Mouse (Mus musculus) limb, embryonic 15.5 days (tissue): ENCODE data around the gene Serinc3. TPM values are rescaled to one million over a fixed set of nuclear protein-coding genes. Genes with fewer than 3 reads are reported as not detected.

Experiments used
- ATAC-seq: fragments of 200-750 bp; cut with Nextera tagmentation; 2 replicates; pipeline ENCODE4 v1.8.0; 2017; ENCODE audit warnings: low read depth, moderate TSS enrichment; ENCODE audit not compliant: insufficient number of reproducible peaks, low FRiP score, low TSS enrichment
- H3K27ac ChIP-seq: fragments of 300-500 bp; sonication (generic); 2 replicates; pipeline ENCODE4 v1.5.1; 2015; ENCODE audit warnings: moderate library complexity, mild to moderate bottlenecking, inconsistent platforms
- H3K27me3 ChIP-seq: fragments of 300-500 bp; sonication (generic); 2 replicates; pipeline ENCODE4 v1.6.1; 2015; ENCODE audit warnings: inconsistent platforms
- H3K36me3 ChIP-seq: fragments of 300-500 bp; sonication (generic); 2 replicates; pipeline ENCODE4 v1.6.1; 2015; ENCODE audit warnings: inconsistent platforms
- H3K4me1 ChIP-seq: fragments of 300-500 bp; sonication (generic); 2 replicates; pipeline ENCODE4 v1.6.1; 2015; ENCODE audit warnings: inconsistent platforms
- H3K4me2 ChIP-seq: fragments of 300-500 bp; sonication (generic); 2 replicates; pipeline ENCODE4 v1.6.1; 2015; ENCODE audit warnings: mild to moderate bottlenecking, inconsistent platforms
- H3K4me3 ChIP-seq: fragments of 300-500 bp; sonication (generic); 2 replicates; pipeline ENCODE4 v1.5.1; 2015; ENCODE audit warnings: mild to moderate bottlenecking, inconsistent platforms
- H3K9ac ChIP-seq: fragments of 300-500 bp; sonication (generic); 2 replicates; pipeline ENCODE4 v1.6.1; 2015; ENCODE audit warnings: inconsistent platforms
- H3K9me3 ChIP-seq: fragments of 300-500 bp; sonication (generic); 2 replicates; pipeline ENCODE4 v1.6.1; 2016; ENCODE audit warnings: inconsistent platforms
- WGBS: fragments of 180-500 bp; shearing (Covaris S2); methylation state at CpG from one replicate; pipeline ENCODE4 v1.1.7; 2015; 5-methylcytosine and 5-hydroxymethylcytosine counted together
- polyA plus RNA-seq: library from polyadenylated mRNA; unstranded; fragments of >200 nt; fragmentation: Nextera tagmentation; extraction: Ambion mirVana; gene quantifications from 2 replicates; pipeline ENCODE4 v1.2.1, GENCODE M21; 2015

Gene Serinc3
- polyA plus RNA-seq, 1 experiment from 2014 or later, result 40.3 TPM

DNA sequence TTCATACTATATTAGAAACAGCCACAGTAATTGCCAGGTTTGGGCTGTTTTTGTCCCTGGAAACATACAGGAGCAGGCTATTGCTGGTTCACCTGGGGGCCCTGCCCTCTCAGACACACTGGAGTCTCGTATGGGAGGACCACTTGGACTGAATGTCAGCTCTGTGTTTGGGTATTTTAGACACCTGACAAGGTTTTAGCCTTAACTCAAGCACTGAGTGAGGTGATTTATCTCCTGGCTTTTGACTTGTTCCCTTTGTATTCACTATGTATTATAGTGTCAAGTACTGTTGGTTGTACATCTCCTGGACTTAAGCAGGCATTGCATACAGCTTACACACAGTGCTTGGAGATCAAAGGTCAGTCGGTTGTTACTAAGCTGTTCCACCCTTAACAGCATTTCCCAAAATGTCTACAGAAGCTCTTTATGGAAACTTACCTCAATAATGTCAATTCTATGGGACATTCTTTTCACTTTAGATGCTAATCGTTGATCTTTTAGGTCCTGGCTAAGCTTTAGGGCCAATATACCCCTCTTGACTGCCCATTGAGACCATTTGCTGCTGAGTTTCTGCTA, 28.2 kb downstream of the Serinc3 start:
- peaks cover 92% of the 10 kb centered on the region for H3K36me3 ChIP-seq
- no peak overlapping the region for H3K4me3 ChIP-seq
- 79% methylated on average over 3 of the region's 3 CpGs for WGBS
- H3K4me1 ChIP-seq, result no peaks in the 10 kb centered on the region
- H3K9me3 ChIP-seq, result no peaks in the 10 kb centered on the region
- H3K27ac ChIP-seq, result no peak overlapping the region
- H3K9ac ChIP-seq, result no peak overlapping the region
- ATAC-seq, result no peak
- no peaks in the 10 kb centered on the region for H3K27me3 ChIP-seq
- no peak overlapping the region for H3K4me2 ChIP-seq

DNA sequence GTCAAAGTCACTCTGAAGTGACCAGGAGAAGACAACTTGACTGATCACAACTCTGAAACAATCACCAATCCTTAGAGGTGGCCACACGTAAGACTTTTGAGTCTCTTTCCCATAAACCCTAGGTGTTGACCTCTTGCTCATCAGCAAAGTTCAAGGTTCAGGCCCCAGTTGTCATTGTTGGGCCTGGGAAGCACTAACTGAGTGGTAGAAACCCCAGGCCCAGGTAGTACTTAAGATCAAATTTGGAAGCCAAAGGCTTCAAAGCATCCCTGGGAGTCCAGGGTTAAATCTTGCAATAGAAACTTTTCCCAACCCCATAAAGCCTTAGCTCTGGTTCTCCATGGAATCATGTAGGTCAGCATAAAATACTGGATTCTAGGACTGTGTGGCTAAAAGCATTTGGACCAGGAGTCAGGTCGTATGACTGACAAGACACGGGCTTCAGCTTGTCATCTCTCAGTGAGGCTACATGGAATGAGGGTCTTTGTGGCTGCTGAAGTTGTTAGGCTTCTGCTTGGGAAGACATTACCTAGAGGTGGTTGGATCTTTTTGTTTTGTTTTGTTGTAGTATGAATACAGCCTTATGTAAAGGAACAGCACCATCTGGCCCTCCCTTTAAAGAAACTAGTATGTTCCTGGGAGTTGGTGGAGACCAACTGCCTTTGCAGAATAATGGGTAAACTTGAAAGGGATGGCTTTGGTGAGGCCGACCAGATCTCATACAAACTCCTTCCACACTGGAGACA, 28.9 kb downstream of the Serinc3 start:
- Histone ChIP-seq H3K27ac (no peak overlapping the region), H3K4me1 (no peaks in the 10 kb centered on the region), H3K9me3 (no peaks in the 10 kb centered on the region), H3K36me3 (peaks cover 93% of the 10 kb centered on the region), H3K27me3 (no peaks in the 10 kb centered on the region), H3K4me3 (no peak overlapping the region), H3K9ac (no peak overlapping the region), H3K4me2 (no peak overlapping the region)
- 89% methylated on average over 4 of the region's 4 CpGs for WGBS
- ATAC-seq, result no peak

DNA sequence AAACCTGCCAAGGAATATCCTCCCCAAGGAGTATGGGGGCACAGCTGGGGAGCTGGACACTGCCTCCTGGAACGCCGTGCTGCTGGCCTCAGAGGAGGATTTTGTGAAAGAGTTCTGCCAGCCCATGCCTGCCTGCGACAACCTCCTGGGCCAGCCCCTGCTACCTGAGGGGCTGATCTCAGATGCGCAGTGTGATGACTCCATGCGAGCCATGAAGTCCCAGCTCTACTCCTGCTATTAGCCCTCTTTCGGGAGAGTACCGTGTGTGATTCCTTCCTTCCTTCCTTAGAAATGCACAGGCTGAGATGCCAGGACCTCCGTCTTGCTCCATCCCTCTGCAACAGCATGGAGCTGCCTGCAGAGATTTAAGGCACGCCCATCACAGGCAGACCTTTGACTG, 29.5 kb downstream of the Serinc3 start:
- H3K27ac ChIP-seq, result no peak overlapping the region
- WGBS, result 87% methylated on average over 9 of the region's 9 CpGs
- no peak overlapping the region for H3K4me2 ChIP-seq
- H3K36me3 ChIP-seq, result peaks cover 94% of the 10 kb centered on the region
- H3K9me3 ChIP-seq, result no peaks in the 10 kb centered on the region
- no peak overlapping the region for H3K9ac ChIP-seq
- no peaks in the 10 kb centered on the region for H3K27me3 ChIP-seq
- no peak overlapping the region for H3K4me3 ChIP-seq
- no peaks in the 10 kb centered on the region for H3K4me1 ChIP-seq
- no peak; the same call in 1 of the 2 replicates for ATAC-seq

DNA sequence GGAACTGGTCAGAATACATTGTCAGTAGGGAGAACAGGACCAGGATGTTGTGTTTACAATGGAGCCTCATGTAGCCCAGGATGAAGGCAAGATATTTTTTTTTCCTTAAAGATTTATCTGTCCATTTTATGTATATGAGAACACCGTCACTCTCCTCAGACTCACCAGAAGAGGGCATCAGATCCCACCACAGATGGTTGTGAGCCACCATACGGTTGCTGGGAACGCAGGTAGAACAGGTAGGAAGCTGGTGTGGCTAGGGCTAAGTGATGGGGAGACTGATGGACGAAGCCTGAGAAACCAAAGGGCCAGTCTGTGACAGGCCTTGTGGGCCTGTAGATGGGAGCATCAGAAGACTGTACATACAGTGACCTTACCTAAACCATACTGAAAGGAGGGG, 30.9 kb downstream of the Serinc3 start:
- no peak overlapping the region for H3K27ac ChIP-seq
- ATAC-seq, result no peak
- no peaks in the 10 kb centered on the region for H3K9me3 ChIP-seq
- no peak overlapping the region for H3K9ac ChIP-seq
- H3K27me3 ChIP-seq, result no peaks in the 10 kb centered on the region
- no peaks in the 10 kb centered on the region for H3K4me1 ChIP-seq
- H3K36me3 ChIP-seq, result peaks cover 88% of the 10 kb centered on the region
- 95% methylated on average over 4 of the region's 4 CpGs for WGBS
- no peak overlapping the region for H3K4me3 ChIP-seq
- no peak overlapping the region for H3K4me2 ChIP-seq

DNA sequence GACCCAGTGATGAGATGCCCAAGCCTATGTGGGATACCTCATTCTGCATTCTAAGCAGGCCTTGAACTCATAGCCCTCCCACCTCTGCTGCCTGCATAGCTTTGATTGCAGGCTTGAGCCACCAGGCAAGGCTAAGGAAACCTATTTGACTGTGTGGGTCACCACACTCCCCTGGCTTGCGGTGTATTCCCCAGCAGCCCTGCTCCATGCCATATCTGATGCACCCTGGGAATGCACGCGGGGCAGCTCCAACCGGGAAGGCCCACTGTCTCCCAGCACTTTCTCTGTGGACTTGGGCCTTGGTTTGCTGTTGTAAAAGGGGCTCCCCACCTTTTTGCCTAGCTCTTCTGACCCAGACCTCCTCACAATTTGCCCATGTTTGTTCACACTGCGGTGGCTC, 31.7 kb downstream of the Serinc3 start:
- Histone ChIP-seq H3K36me3 (peaks cover 80% of the 10 kb centered on the region), H3K27ac (no peak overlapping the region), H3K27me3 (no peaks in the 10 kb centered on the region), H3K9me3 (no peaks in the 10 kb centered on the region), H3K4me2 (no peak overlapping the region), H3K4me3 (no peak overlapping the region), H3K4me1 (no peaks in the 10 kb centered on the region), H3K9ac (no peak overlapping the region)
- 97% methylated on average over 5 of the region's 5 CpGs for WGBS
- ATAC-seq, result no peak

DNA sequence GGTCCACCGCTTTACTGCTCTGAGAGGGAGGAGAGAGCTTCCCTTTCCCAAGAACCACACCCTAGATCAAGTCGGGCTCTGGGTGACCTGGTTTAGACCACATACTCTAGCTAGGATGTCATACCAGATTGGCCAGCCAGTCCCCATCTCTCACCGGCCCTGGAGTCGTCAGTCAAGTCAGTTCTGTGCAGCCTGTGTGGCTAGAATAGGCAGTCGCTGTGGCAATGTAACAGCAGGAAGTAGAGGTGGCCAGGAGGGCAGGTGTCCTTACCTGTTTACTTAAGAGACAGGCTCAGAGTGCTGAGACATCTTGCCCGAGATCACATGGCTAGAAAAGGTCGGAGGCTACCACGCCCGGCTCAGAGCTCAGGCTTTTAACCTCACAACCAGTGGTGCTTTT, 33.8 kb downstream of the Serinc3 start:
- Histone ChIP-seq H3K4me1 (no peaks in the 10 kb centered on the region), H3K27ac (no peak overlapping the region), H3K9ac (no peak overlapping the region), H3K27me3 (no peaks in the 10 kb centered on the region), H3K9me3 (no peaks in the 10 kb centered on the region), H3K4me3 (no peak overlapping the region), H3K4me2 (no peak overlapping the region), H3K36me3 (peaks cover 73% of the 10 kb centered on the region)
- no peak for ATAC-seq
- WGBS, result 66% methylated on average over 9 of the region's 9 CpGs

DNA sequence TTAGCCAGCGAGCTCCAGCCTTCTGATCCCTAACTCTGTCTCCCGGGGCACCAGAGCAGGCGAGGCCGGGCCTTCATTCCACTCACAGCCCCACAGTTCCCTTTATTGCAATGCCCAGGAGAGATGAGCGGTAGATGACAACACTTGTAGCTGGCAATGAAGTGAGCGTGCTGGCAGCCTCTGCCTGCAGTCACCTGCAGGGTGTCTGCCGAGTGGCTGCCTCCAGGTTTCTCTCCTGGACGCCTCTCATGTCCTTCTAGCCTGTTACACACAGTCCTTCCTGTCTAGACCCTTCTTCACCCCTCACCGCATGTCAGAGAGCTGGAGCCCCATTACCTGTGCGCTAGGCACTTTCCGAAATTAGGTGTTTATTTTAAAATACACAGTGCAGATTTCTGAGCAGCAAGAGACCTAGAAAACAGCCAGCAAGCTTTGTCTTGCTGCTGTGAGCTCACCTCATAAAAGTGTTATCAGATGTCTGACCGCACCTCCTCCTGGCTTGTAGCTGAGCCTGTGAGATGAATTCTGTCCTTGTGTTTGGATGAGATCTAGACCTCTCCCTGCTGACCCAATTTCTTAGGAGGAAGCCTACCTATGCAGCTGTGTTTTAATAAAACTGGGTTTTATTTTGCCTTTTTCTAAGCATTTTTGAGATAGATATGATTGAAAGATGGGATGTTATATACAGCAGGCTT, 35.5 kb downstream of the Serinc3 start:
- H3K27ac ChIP-seq, result no peak overlapping the region
- 74% methylated on average over 12 of the region's 12 CpGs for WGBS

DNA sequence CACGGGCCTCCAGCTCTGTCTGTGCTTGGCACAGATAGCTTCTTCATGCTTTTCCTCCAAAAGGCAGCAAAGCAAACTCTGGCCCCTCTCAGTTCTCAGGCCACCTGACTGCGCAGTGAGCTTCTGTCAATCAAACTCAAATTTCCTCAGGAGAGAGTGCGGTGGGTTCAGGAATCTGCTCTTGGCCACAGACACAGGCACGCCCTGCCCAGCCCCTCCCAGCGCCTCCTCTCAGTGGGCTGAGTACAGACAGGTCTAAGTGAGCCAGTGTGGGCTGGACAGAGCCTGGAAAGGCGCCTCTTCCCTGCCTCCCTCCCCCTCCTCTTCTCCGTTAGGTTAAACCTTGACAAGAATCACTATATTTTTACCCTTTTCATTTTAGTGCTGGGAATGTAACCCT, 36.9 kb downstream of the Serinc3 start:
- Histone ChIP-seq H3K4me1 (peaks cover 5% of the 10 kb centered on the region), H3K9ac (no peak overlapping the region), H3K36me3 (peaks cover 41% of the 10 kb centered on the region), H3K9me3 (no peaks in the 10 kb centered on the region), H3K27ac (no peak overlapping the region), H3K4me2 (no peak overlapping the region), H3K27me3 (no peaks in the 10 kb centered on the region), H3K4me3 (no peak overlapping the region)
- no peak for ATAC-seq
- WGBS, result 77% methylated on average over 7 of the region's 7 CpGs

More for the DNA sequence above, 35.5 kb downstream of the Serinc3 start:
- H3K4me1 ChIP-seq, result no peaks in the 10 kb centered on the region
- peaks cover 55% of the 10 kb centered on the region for H3K36me3 ChIP-seq
- H3K4me3 ChIP-seq, result no peak overlapping the region
- no peak overlapping the region for H3K9ac ChIP-seq
- H3K4me2 ChIP-seq, result no peak overlapping the region
- ATAC-seq, result no peak
- no peaks in the 10 kb centered on the region for H3K27me3 ChIP-seq
- no peaks in the 10 kb centered on the region for H3K9me3 ChIP-seq

DNA sequence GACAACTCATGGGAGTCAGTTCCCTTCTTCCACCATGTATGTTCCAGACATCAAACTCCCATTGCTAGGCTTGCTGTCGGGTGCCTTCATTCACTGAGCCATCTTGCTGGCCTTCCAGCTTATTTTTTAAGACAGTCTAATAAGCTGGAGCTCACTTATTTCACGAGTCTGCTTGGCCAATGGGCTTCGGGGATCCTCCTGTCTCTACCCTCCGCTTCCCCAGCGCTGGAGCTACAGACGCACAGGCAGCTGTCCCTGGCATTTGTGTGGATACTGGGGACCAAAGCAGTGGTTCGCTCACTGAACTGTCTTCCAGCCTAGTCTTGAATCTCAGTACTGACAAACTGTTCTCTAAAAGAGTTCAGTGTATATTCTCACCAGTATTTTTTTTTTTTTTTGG, 38.8 kb downstream of the Serinc3 start:
- no peak for ATAC-seq
- Histone ChIP-seq H3K4me3 (no peak overlapping the region), H3K4me2 (no peak overlapping the region), H3K9ac (no peak overlapping the region), H3K27me3 (no peaks in the 10 kb centered on the region), H3K27ac (no peak overlapping the region), H3K36me3 (peaks cover 28% of the 10 kb centered on the region), H3K9me3 (no peaks in the 10 kb centered on the region), H3K4me1 (peaks cover 12% of the 10 kb centered on the region)
- 87% methylated on average over 7 of the region's 7 CpGs for WGBS

DNA sequence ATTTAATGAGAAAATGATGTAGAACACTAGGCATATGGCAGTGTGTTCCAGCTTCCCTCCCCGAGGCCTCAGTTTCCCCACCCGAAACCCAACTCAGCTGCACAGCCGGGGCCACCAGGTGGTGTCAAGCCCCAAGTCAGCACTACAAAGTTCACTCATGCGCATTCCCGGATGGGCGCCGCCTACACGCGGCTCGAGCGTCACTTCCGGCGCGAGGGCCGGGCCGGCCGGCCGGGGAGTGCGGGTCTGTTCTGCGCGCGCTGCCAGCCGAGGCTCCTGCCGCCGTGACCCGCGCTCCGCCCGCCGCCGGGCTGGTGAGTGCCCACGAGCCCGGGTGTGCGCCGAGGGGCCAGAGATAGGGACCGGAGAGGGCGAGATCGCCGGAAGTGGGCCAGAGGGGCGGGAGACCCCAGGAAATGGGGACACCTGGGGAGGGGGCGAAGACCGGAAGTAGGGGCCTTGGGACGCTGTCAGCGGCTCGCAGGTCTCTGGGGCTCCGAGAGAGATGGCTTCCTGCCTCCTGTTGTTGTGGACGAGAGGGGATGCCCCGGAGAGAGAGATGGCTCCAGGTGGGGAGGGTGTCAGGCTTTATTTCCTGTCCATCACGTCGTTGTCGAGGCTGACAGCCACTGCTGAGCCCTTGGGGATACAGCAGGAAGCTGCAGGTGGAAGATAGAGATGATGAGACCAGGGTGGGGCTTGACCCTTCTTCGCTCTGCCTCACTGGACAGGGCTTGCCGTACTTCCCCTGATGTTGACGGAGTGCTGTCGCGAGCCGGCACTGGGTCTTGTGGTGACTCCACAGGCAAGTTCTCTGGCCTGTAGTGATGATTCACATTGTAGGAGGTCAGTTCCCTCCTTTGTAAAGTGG, 42.6 kb downstream of the Serinc3 start, which contains the start of gene Ttpal:
Ttpal (plus strand) TSS at position 214 of the 871 bp plus-strand sequence.
- Histone ChIP-seq H3K27me3 (no peaks in the 10 kb centered on the region), H3K4me3 (peak within 1 kb of the TSS; percentile 93), H3K36me3 (peaks cover 4% of the 10 kb centered on the region), H3K27ac (peak within 1 kb of the TSS; percentile 89), H3K9ac (peak within 1 kb of the TSS; percentile 98), H3K9me3 (no peaks in the 10 kb centered on the region), H3K4me1 (peaks cover 12% of the 10 kb centered on the region), H3K4me2 (peak within 1 kb of the TSS; percentile 86)
- 1% methylated on average over 57 of the region's 57 CpGs for WGBS
- peak; percentile 86 for ATAC-seq

DNA sequence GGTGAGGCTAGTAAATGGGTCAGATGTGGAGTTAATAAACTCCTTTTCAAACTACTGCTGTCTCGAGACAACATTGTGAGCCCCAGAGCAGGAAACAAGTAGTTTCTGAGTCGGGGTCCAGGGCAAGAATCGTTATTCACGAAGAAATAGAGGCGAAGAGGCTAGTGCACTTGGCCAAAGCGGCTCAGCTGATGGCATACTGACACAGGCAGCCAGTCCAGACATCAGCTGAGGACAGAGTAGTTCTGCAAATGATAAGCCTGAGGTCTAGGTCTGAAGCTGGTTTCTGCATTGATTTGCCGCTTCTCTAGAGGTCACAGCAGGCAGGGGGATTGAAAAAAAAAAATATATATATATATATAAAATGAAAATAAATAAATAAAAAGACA, 43.2 kb downstream of the Serinc3 start:
- no peak overlapping the region for H3K9ac ChIP-seq
- no peak for ATAC-seq
- WGBS, result 81% methylated on average over 7 of the region's 7 CpGs

More for the DNA sequence above, 43.2 kb downstream of the Serinc3 start:
- H3K4me2 ChIP-seq, result peak overlapping the region; percentile 86
- no peaks in the 10 kb centered on the region for H3K27me3 ChIP-seq
- no peaks in the 10 kb centered on the region for H3K9me3 ChIP-seq
- no peaks in the 10 kb centered on the region for H3K36me3 ChIP-seq
- peaks cover 12% of the 10 kb centered on the region for H3K4me1 ChIP-seq
- H3K4me3 ChIP-seq, result peak overlapping the region; percentile 93
- H3K27ac ChIP-seq, result no peak overlapping the region
